Mouse (Mus musculus) heart, postnatal 0 days (tissue): ENCODE results near the gene Olig1. TPM values are rescaled to one million over a fixed set of nuclear protein-coding genes. Genes with fewer than 3 reads are reported as not detected.
A peak's percentile ranks its signal among the peaks of the same experiment; 100 is the strongest.

Experiments
- ATAC-seq: fragments of 200-750 bp; cut with Nextera tagmentation; 2 replicates; pipeline ENCODE4 v1.8.0; 2017; ENCODE audit warnings: low read depth, moderate number of reproducible peaks, moderate library complexity; ENCODE audit not compliant: insufficient read depth
- DNase-seq: peaks from one replicate; pipeline ENCODE4 v3.0.0-alpha.2; 2016; ENCODE audit warnings: low spot score
- H3K27ac ChIP-seq: fragments of 300-500 bp; sonication (generic); 2 replicates; pipeline ENCODE4 v1.5.1; 2014; ENCODE audit warnings: low read depth, mild to moderate bottlenecking
- H3K27me3 ChIP-seq: fragments of 300-500 bp; sonication (generic); 2 replicates; pipeline ENCODE4 v1.6.1; 2014; ENCODE audit warnings: low read length, mixed read lengths; ENCODE audit not compliant: control insufficient read depth, insufficient read depth
- H3K36me3 ChIP-seq: fragments of 300-500 bp; sonication (generic); replicated peaks from 2 replicates; pipeline ENCODE4 v1.6.1; 2014; ENCODE audit warnings: low read length, mixed read lengths; ENCODE audit not compliant: control insufficient read depth, insufficient read depth
- H3K4me1 ChIP-seq: fragments of 300-500 bp; sonication (generic); 2 replicates; pipeline ENCODE4 v1.6.1; 2014; ENCODE audit warnings: antibody characterized with exemption; ENCODE audit not compliant: control insufficient read depth, insufficient read depth
- H3K4me2 ChIP-seq: fragments of 300-500 bp; sonication (generic); 2 replicates; pipeline ENCODE4 v1.6.1; 2014; ENCODE audit warnings: low read depth, mild to moderate bottlenecking, low read length, moderate library complexity
- H3K4me3 ChIP-seq: fragments of 300-500 bp; sonication (generic); 2 replicates; pipeline ENCODE4 v1.5.1; 2014; ENCODE audit warnings: low read depth, low read length
- H3K9ac ChIP-seq: fragments of 300-500 bp; sonication (generic); replicated peaks from 2 replicates; pipeline ENCODE4 v1.6.1; 2014; ENCODE audit warnings: low read depth, low read length, mixed read lengths
- H3K9me3 ChIP-seq: fragments of 300-500 bp; sonication (generic); replicated peaks from 2 replicates; pipeline ENCODE4 v1.6.1; 2016; ENCODE audit warnings: low read length; ENCODE audit not compliant: control insufficient read depth
- CTCF ChIP-seq: IDR thresholded peaks from 2 replicates; pipeline ENCODE4 v1.5.1; 2016; ENCODE audit warnings: antibody characterized with exemption, control low read depth, low read depth
- EP300 ChIP-seq: IDR thresholded peaks from 2 replicates; pipeline ENCODE4 v1.6.1; 2016; ENCODE audit warnings: antibody characterized with exemption, low read depth
- WGBS: fragments of 180-500 bp; shearing (Covaris S2); extraction: QIAGEN DNeasy Blood & Tissue Kit; methylation state at CpG from one replicate; pipeline ENCODE4 v1.1.7; 2014; 5-methylcytosine and 5-hydroxymethylcytosine counted together
- polyA plus RNA-seq: library from polyadenylated mRNA; unstranded; fragments of >200 nt; fragmentation: Nextera tagmentation; extraction: Ambion mirVana; gene quantifications from 2 replicates; pipeline ENCODE4 v1.2.1, GENCODE M21; 2015
- total RNA-seq: library from RNA; depleted of rRNA; stranded (reverse); fragments of >200 nt; gene quantifications from 2 replicates; pipeline ENCODE4 v1.2.3, GENCODE M21; 2014; ENCODE audit warnings: low replicate concordance

Gene Olig1
- total and polyA plus RNA-seq, 2 experiments from 2014 or later, result not detected

GRCm38 (mm10) chr16:91224481-91225232, 44.9 kb upstream of the Olig1 start:
- Histone ChIP-seq H3K4me2 (peak overlapping the region; percentile 45), H3K9me3 (no peaks in the 10 kb centered on the region), H3K36me3 (no peaks in the 10 kb centered on the region), H3K9ac (no peak overlapping the region), H3K4me3 (peak overlapping the region; percentile 30), H3K27me3 (peaks cover 100% of the 10 kb centered on the region), H3K27ac (no peak overlapping the region), H3K4me1 (no peaks in the 10 kb centered on the region; the same call in 1 of the 2 replicates)
- 2% methylated on average over 26 of the region's 26 CpGs for WGBS
- DNase-seq, result no peak
- TF ChIP-seq EP300, result no peak
- no peak for TF ChIP-seq CTCF
- no peak for ATAC-seq

- peaks cover 100% of the 10 kb centered on the region for H3K27me3 ChIP-seq
- no peaks in the 10 kb centered on the region; the same call in 1 of the 2 replicates for H3K4me1 ChIP-seq
- H3K9ac ChIP-seq, result no peak within 1 kb of the TSS
- no peak within 1 kb of the TSS for H3K27ac ChIP-seq
- no peak for TF ChIP-seq EP300
- TF ChIP-seq CTCF, result no peak
- no peaks in the 10 kb centered on the region for H3K9me3 ChIP-seq
- peak within 1 kb of the TSS; percentile 30 for H3K4me3 ChIP-seq
- DNase-seq, result no peak
- H3K4me2 ChIP-seq, result peak within 1 kb of the TSS; percentile 45
- ATAC-seq, result no peak
- no peaks in the 10 kb centered on the region for H3K36me3 ChIP-seq
- 1% methylated on average over 53 of the region's 53 CpGs for WGBS
Measured at GRCm38 (mm10) chr16:91225233-91226037, 44.1 kb upstream of the Olig1 start, which contains the start of gene Olig2. TSS of gene Olig2 (plus strand) at chr16:91225457.

GRCm38 (mm10) chr16:91226038-91226882, 43.3 kb upstream of the Olig1 start:
- no peaks in the 10 kb centered on the region for H3K36me3 ChIP-seq
- H3K4me2 ChIP-seq, result no peak overlapping the region
- H3K4me3 ChIP-seq, result 0 out of 2 replicates have a peak overlapping the region, but pooled peaks have one; percentile 23
- no peak overlapping the region for H3K9ac ChIP-seq
- DNase-seq (no peak), ATAC-seq (no peak)
- H3K27me3 ChIP-seq, result peaks cover 100% of the 10 kb centered on the region
- H3K9me3 ChIP-seq, result no peaks in the 10 kb centered on the region
- H3K27ac ChIP-seq, result no peak overlapping the region
- under 1% methylated on average over 59 of the region's 60 CpGs for WGBS
- TF ChIP-seq EP300 (no peak), CTCF (no peak)
- no peaks in the 10 kb centered on the region; the same call in 1 of the 2 replicates for H3K4me1 ChIP-seq

GRCm38 (mm10) chr16:91226883-91227759, 42.5 kb upstream of the Olig1 start:
- 2% methylated on average over 68 of the region's 85 CpGs for WGBS
- ATAC-seq, result no peak
- Histone ChIP-seq H3K4me3 (peak overlapping the region; percentile 23; the same call in 1 of the 2 replicates), H3K27me3 (peaks cover 100% of the 10 kb centered on the region), H3K27ac (no peak overlapping the region), H3K4me2 (no peak overlapping the region), H3K9ac (no peak overlapping the region), H3K36me3 (no peaks in the 10 kb centered on the region), H3K4me1 (no peaks in the 10 kb centered on the region; the same call in 1 of the 2 replicates), H3K9me3 (no peaks in the 10 kb centered on the region)
- no peak for TF ChIP-seq CTCF
- no peak for TF ChIP-seq EP300
- DNase-seq, result no peak
